Mouse (Mus musculus) layer of hippocampus, adult 18-20 months (tissue): Measurements from ENCODE around the gene Stat6. TPM values are rescaled to one million over a fixed set of nuclear protein-coding genes. Genes with fewer than 3 reads are reported as not detected.

Experiments
- DNase-seq, 2 experiments: peaks; one replicate each; pipeline ENCODE4 v3.0.0; 2022; ENCODE audit warnings: low spot score in 2 of 2
- total RNA-seq, 2 experiments: library from RNA; stranded (reverse); gene quantifications; 2 replicates each; pipeline ENCODE4 v1.2.3; 2021

Stat6 gene
- total RNA-seq, 2 experiments from 2014 or later, result 5.7 to 7.3 TPM

- DNase-seq, result peak in 1 of 2 experiments; percentile 51
Observed at GRCm38 (mm10) chr10:127669170-127669569, 26.4 kb downstream of the Stat6 start.

- no peak for DNase-seq
Observed at GRCm38 (mm10) chr10:127670185-127670584, 27.4 kb downstream of the Stat6 start.

DNA sequence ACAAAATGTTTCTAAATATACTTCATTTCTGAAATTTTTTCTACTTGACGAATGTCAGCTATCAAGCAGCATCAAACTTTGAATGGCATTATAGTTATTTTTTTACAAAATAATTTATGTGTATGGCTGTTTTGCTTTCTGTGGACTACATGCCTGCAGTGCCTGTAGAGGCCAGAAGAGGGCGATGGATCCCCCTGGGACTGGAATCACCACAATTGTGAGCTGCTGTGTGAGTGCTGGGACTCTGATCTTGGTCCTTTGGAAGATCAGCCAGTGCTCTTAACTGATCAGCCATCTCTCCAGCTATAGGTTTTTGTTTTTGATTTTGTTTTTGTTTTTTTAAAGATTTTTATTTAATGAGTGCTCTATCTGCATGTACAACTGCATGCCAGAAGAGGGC lies 28.5 kb downstream of the Stat6 start:
- DNase-seq, result no peak

DNA sequence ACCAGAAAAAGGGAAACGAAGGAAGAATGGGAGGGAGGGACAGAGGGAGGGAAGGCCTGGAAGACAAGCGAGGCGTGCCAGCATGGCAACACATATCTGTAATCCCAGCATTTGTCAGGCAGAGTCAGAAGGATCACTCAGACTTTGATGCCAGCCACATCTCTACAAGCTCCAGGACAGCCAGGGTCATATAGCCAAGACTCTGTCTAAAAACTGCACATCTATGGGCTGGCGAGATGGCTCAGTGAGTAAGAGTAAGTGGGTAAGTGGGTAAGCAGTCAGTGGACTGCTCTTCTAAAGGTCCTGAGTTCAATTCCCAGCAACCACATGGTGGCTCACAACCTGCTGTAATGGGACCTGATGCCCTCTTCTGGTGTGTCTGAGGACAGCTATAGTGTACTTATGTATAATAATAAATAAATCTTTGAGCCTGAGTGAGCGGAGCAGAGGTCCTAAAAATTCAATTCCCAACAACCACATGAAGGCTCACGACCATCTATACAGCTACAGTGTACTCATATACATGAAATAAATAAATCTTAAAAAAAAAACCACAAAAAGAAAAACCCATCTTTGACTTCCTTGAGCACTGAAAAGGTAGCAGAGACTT lies 31.4 kb downstream of the Stat6 start:
- DNase-seq, result no peak

GRCm38 (mm10) chr10:127674794-127675522 lies 32.2 kb downstream of the Stat6 start:
- peak; percentile 86 to 98 for DNase-seq

DNA sequence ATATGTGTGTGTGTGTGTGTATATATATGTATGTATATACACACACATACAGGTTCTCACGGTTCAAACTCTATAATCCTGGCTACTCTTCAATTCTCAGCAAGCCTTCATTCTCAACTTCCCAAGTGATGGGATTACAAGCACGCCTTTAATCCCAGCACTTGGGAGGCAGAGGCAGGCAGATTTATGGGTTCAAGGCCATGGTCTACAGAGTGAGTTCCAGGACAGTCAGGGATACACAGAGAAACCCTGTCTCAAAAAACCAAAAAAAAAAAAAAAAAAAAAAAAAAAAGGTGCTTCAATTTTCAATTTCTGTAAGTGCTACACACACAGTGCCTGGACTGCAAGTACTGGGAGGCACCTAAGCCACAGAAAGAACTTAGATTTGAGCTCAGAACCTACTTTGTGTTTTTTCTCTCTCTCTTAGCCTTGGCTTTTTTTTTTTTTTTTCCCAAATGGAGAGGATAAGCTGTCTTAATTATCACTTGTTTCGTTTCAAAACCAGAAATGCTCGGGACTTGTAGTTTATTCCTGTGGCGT lies 33.1 kb downstream of the Stat6 start:
- no peak for DNase-seq

- peak; percentile 93 to 97 for DNase-seq
Observed at GRCm38 (mm10) chr10:127676691-127677548, 34.1 kb downstream of the Stat6 start.

DNA sequence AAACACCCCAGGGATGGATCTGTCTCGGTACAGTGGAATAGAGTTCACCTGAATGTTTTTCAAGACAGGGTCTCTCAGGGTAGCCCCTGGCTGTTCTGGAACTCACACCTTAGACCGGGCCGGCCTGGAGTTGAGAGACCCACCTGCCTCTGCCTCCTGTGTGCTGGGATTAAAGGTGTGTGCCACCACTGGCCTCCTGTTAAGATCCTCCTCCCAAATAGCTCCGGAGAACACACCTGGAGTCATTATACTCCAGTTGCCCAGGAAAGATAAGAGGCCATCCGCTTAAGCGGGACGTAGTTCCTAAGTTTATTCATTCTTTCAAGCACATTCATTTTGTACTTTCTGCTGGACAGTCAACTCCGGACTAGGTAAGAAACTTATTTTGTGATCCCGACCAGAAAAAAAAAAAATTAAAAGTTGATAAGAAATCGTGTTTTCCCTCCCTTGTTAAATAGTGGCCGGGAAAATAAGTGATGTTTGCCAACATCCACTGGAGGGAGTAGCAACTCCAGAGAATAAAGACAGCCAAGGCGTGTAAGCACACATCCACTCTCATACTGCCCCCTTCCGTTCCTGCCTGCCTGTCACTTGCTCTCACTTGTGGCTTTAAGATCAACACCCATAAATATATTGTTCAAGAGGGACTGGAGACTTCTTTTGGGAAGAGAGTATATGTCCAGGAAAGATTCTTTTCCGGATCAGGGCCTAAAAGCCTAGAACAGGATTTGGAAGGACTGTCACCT lies 35.0 kb downstream of the Stat6 start:
- DNase-seq, result peak; percentile 51 to 74

DNA sequence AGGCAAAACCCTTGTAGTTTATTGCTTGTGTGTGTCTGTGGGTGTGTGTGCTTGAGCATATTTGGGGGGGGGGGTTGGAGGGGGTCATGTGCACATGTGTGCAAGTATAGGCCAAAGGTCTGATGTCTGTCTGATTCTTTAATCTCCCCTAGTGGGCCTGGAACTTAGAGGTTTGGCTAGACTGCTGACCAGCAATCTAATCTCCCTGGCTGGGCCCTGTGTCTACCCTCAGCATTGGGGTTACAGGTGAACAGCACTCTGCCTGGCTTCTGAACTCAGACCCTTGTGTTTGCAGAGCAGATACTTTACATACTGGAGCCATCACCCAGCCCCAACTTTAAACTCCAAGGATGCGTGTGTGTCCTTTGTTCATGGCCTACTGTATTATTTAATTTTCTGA lies 36.4 kb downstream of the Stat6 start:
- DNase-seq, result no peak

GRCm38 (mm10) chr10:127679881-127680280 lies 37.1 kb downstream of the Stat6 start:
- no peak for DNase-seq

DNA sequence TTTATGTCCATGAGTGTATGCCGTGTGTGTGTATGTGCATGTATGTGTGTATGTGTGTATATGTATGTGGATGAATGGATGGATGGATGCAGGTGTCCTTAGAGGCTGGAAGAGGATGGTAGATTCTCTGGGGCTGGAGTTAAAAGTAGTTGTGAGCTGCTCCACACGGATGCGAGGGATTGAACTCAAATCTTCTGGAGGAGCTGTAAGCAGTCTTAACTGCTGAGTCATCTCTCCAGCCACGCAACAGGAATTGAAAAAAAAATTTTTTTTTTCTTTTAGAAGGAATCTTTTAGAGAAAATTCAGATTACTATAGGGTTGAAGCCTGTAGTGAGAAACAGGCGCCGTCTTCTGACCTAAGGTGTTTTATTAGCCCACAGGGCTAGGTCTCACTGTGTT lies 40.1 kb downstream of the Stat6 start:
- no peak for DNase-seq

GRCm38 (mm10) chr10:127691053-127691452 lies 48.3 kb downstream of the Stat6 start:
- no peak for DNase-seq

- peak in 1 of 2 experiments; percentile 45 for DNase-seq
Observed at GRCm38 (mm10) chr10:127694636-127695035, 51.9 kb downstream of the Stat6 start.

DNA sequence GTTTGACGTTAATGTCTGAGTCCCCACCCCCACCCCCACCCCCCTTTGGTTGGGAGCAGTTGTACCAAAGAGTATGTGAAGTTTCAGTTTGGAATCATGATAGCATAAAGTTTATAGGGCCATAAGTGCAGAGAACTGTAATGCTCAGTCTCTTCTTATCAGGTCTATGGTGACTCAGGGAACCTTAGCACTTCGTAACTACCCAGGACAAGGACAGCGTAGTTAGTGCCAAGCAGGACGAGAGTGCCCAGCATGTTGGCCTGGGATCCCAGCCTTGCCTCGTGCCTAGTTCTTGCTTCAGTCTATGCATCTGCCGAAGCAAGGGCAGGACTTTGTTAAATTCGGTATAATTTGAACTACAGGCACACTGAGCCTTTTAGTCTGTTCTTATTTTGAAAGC lies 53.0 kb downstream of the Stat6 start:
- DNase-seq, result no peak

DNA sequence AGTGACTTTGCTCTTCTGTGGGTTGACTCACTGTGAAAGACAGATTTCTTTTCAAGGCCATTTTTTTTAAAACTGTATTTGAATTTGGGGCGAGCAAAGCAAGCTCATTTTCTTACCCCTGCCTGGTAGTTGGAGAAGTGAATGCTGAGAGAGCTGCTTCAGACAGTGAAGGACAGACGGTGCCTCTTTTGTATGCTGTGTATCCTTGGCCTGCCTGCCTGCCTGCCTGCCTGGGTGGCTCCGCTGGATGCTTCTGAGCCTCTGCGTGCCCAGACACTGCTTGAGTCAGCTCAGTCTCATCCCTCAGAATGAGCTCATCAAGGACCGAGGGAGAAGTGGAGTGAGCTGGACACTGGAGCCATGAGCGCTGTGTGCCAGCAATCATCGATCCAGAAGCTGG lies 56.2 kb downstream of the Stat6 start:
- peak in 1 of 2 experiments; percentile 36 for DNase-seq

DNA sequence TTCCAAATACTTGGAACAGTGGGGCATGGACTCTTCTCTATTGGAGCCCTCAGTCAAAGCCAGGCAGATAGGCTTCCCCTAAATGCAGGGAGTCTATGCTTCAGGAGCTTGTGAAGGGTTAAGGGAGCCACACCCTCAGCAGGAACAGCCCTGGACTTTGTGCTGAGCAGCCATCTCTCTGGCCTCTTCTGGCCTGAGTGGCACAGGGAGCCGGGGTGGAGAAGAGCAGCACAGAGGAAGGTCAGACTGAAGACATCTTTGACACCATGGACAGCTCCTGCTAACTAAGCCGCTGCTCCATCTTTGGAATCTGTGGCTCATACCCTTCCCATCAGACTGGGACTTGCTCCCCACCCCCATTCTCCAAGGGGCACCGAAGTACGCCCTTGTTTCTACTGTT lies 60.5 kb downstream of the Stat6 start:
- DNase-seq, result no peak

- DNase-seq, result no peak
Observed at GRCm38 (mm10) chr10:127704293-127704692, 61.5 kb downstream of the Stat6 start.

- no peak for DNase-seq
Observed at GRCm38 (mm10) chr10:127704766-127705220, 62.0 kb downstream of the Stat6 start, which contains the start of gene Myo1a. Gene Myo1a, plus strand, starts transcription at chr10:127705170.

- DNase-seq, result no peak
Observed at GRCm38 (mm10) chr10:127705783-127706182, 63.0 kb downstream of the Stat6 start.

GRCm38 (mm10) chr10:127707721-127708120 lies 64.9 kb downstream of the Stat6 start:
- no peak for DNase-seq
